Mouse (Mus musculus) embryo, embryonic 11.5 days (tissue): ENCODE data around the gene Cct8l1.
A peak's percentile ranks its signal among the peaks of the same experiment; 100 is the strongest.

ENCODE experiments used
- DNase-seq: peaks from one replicate; pipeline ENCODE4 v3.0.0-alpha.2; 2012; ENCODE audit warnings: low read depth, low spot score

Gene Cct8l1

GRCm38 (mm10) chr5:25515767-25516166 lies at the start of gene Cct8l1:
Cct8l1 (plus strand) TSS chr5:25516067.
- DNase-seq, result no peak

DNA sequence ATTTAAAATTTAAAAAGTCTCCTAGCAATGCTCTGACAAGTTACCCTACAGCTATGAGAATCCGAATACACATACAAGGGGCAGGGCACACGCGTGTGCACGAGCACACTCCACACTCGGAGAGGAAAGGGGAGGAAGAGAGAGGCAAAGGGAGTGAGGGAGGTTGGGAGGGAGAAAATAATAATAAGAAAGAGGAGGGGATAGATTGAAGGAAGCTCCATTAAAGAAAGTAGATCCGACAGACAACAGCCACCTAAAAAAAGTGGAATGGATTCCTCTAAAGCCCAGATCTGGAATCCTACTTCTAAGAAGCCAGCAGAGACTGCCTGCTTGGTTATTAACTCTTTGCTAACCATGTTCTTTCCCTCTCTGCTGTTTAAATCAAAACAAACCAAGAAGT lies 43.8 kb upstream of the Cct8l1 start:
- peak; percentile 13 for DNase-seq

- DNase-seq, result no peak
Observed at GRCm38 (mm10) chr5:25475789-25476188, 40.1 kb upstream of the Cct8l1 start.

GRCm38 (mm10) chr5:25478863-25479262 lies 37.0 kb upstream of the Cct8l1 start:
- DNase-seq, result no peak

GRCm38 (mm10) chr5:25496652-25497051 lies 19.2 kb upstream of the Cct8l1 start:
- DNase-seq, result no peak

- no peak for DNase-seq
Observed at GRCm38 (mm10) chr5:25497369-25497719, 18.5 kb upstream of the Cct8l1 start.

- peak; percentile 29 for DNase-seq
Observed at GRCm38 (mm10) chr5:25497720-25498345, 18.0 kb upstream of the Cct8l1 start.

DNA sequence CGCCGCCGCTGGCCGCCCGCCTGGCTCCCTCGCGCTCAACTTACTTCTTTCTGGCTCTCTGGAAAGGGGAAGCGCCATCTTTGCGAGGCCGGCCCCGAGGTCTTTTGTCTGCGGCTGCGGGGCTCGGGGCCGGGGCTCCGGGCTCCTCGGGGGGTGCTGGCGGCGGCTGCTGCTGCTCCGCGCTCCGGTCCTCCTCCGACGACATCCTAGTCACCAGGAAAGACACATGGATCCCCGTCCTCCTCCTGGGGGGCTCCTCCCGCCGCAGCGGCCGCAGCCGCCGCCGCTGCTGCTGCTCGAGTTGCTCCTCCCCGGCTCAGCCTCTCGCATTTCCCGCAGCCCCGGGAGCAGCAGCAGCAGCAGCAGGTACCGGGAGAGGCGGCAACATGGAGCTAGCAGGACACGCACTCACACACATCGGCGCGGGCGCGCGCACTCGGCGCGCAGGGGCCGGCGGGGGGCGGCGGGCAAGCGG lies 17.5 kb upstream of the Cct8l1 start, which contains the start of gene Kmt2c:
Gene Kmt2c (minus strand): TSS at position 438 of the 475 bp plus-strand sequence.
- DNase-seq, result peak; percentile 76

- DNase-seq, result peak; percentile 63
Observed at GRCm38 (mm10) chr5:25498821-25499422, 16.9 kb upstream of the Cct8l1 start.

DNA sequence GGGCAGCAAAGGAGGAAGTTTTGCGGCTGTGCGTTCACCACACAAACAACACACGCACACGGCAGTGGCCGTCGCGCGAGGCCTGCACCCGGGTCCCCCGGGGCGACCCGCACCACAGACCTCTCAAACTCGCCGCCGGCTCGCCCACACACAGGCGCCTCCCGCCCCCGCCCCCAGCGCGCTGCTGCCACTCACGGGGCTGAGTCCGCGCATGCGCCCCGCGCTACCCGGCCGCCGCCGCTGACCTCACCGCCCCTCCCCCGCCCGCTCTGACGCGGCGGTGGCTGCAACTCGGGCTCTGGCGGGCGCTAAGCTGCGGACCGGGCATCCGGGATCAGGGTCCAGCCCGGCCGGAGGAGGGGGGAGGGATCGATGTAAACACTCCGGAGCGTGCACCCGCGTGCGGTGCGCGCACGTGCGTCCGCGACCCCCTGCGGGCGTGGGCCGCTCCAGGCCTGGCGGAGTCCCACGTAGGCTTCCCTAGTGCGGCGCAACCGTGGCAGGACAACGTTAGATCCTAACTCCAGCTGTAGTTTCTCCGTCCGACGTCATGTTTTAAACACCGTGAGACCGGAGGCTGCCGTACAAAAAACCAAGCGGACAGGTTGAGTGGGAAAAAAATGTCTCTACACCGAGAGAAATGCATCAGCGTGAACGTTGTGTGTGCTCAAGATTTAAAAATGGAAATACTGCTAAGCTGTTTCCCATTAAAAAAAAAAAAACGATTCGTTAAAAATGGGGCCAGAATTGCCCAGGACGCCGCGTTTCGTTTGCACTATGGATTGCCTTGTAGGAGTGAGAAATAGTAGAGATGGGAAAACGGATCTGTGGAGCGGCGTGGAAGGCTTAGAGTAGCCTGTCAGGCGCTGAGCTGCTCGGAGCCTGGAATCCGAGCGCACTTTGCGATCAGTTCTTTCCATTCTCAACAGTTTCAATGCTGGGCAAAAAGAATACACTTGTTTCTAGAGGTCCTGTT lies 16.2 kb upstream of the Cct8l1 start:
- DNase-seq, result peak; percentile 91

- DNase-seq, result no peak
Observed at GRCm38 (mm10) chr5:25500686-25501085, 15.2 kb upstream of the Cct8l1 start.

GRCm38 (mm10) chr5:25506041-25506440 lies 9.8 kb upstream of the Cct8l1 start:
- no peak for DNase-seq

DNA sequence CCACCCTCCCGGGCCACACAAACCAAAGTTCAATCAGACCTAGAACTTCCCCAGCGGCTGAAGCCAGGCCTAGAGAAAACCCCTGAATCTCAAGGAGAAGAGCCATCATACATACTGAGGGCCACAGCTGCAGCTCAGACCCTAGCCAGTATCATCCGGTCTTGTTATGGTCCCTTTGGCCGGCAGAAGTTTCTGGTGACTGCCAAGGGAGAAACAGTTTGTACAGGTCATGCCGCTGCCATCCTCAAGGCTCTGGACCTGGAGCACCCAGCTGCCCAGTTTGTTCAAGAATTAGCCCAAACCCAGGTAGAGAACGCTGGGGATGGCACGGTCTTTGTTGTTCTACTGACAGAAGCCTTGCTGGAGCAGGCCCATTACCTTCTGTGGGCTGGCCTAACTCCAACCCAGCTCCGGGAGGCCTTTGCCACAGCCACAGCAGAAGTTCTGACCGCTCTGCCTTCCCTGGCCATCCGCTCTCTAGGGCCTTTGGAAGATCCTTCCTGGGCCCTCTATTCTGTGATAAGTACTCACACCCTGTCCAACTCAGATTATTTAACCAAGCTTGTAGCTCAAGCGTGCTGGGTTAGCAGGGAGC lies 531 bp downstream of the Cct8l1 start:
- no peak for DNase-seq

- DNase-seq, result no peak
Observed at GRCm38 (mm10) chr5:25517550-25517949, 1.7 kb downstream of the Cct8l1 start.

GRCm38 (mm10) chr5:25519820-25520219 lies 4.0 kb downstream of the Cct8l1 start:
- no peak for DNase-seq

DNA sequence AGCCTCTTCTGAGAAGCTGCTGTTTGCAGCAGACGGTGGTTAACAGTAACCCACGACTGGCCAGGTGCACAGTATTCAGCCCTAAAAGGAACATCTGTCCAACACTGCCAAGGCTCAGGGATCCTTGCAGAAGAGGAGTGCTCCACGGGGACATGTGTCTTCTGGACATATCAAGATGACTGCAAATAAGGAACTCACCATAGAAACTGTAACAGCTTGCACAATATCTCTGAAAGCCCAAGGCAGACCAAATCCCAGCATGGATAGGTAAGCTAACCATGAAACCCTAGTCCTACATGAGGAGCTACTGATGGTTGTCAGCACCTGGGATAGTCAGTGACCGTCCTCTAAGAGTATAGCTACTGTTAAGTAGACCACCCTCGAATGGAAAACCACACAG lies 5.6 kb downstream of the Cct8l1 start:
- no peak for DNase-seq

DNA sequence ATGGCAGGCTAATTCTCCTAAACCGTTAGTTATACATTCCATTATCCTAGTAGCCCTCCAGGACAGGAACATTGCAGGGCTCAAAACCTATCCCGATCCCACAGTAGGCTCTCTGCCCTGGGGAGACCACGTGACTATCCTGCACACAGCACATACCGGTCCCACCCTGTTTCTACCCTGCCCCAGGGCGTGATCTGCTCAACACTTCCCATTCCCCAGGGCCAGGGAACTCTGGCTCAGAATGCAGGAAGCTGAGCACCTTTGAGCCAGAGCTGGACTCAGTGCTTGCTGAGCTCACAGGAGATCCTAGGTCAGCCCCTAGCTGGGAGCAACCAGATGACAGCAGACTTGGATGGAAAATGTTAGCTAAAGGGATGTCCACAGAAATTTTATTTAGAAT lies 10.2 kb downstream of the Cct8l1 start:
- DNase-seq, result no peak

DNA sequence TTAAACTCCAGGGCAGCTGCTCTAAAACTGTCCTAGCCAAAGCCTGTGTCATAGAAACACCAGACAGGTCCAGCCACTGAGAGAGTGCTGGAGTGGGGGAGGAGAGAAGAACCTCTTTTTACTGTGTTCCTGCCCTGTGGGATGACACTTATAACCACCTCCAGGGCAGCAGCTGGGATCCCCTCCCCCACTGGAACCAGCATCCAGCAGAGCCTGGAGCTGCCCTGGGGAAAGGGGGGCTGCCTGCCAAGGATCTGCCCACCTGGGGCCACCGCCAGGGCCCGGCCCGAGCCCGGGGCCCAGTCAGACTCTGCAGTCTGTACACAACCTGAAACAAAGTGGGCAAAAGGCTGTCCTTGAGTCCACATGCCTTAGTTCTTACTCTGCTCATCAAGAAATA lies 11.1 kb downstream of the Cct8l1 start:
- no peak for DNase-seq

GRCm38 (mm10) chr5:25527971-25528370 lies 12.1 kb downstream of the Cct8l1 start:
- DNase-seq, result no peak

DNA sequence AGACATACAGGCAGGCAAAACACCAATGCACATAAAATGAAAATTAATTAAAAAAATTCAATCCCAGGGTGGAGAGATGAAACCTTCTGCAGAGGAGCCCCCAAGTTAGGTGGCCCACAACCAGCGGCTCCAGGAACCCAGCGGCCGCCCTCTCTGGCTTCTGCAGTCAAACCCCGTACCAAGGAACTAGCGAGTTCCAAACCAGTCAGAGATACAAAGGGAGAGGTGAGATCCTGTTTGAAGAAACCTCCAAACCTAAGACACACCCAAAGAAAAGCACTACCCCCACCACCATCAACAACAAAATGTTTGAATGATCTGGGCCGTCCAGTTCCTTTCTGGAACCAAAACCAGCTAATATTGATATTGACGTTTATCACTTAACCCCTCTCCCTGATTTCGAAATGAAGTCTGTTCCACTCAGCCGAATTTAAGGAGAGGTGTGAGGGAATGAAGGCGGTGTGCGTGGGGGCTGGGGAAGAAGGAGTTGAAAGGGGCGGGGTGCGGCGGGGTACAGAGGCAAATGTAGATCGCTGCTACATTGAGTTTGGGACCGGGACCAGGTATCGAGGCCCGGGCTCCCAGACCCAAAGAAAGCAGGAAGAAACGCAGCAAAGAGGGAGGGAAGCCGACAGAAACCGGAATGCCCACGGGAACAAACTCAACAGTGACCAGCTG lies 13.1 kb downstream of the Cct8l1 start:
- DNase-seq, result no peak
